Mouse (Mus musculus) spleen, adult 2 months (tissue): Measurements from ENCODE around the gene Cdip1.

ENCODE experiments used
- CTCF ChIP-seq: fragments of 200-500 bp; IDR thresholded peaks from 2 replicates; pipeline ENCODE4 v1.5.1; 2011; ENCODE audit warnings: mild to moderate bottlenecking, inconsistent platforms; ENCODE audit not compliant: insufficient read depth, insufficient read length, insufficient replicate concordance; ENCODE audit errors: extremely low read depth
- POLR2A ChIP-seq: fragments of 200-500 bp; IDR thresholded peaks from 2 replicates; pipeline ENCODE4 v1.6.1; 2011; ENCODE audit warnings: low read depth, low read length, inconsistent platforms

- no peak for TF ChIP-seq POLR2A
- no peak for TF ChIP-seq CTCF
Observed at GRCm38 (mm10) chr16:4818349-4818748, 28.3 kb upstream of the Cdip1 start.
